Mouse (Mus musculus) lung, postnatal 10 days (tissue): Measurements from ENCODE around the gene Dmp1.

ENCODE experiments used
- DNase-seq: peaks from one replicate; pipeline ENCODE4 v3.0.0; 2021

The Dmp1 gene

GRCm38 (mm10) chr5:104263014-104263776, 60.8 kb downstream of the Dmp1 start:
- DNase-seq, result no peak
